Mouse (Mus musculus) liver, embryonic 14.5 days (tissue): ENCODE data around the gene Ppargc1a. TPM values are rescaled to one million over a fixed set of nuclear protein-coding genes. Genes with fewer than 3 reads are reported as not detected.

Experiments used
- ATAC-seq: fragments of 200-750 bp; cut with Nextera tagmentation; 2 replicates; pipeline ENCODE4 v1.8.0; 2017; ENCODE audit warnings: moderate number of reproducible peaks, mild to moderate bottlenecking, moderate library complexity; ENCODE audit not compliant: insufficient read depth
- DNase-seq, 3 experiments: peaks; one replicate each; pipeline ENCODE4 v3.0.0-alpha.2; 2012 to 2013; ENCODE audit warnings: low read depth in 3 of 3, low spot score in 3 of 3
- H3K27ac ChIP-seq: fragments of 300-500 bp; sonication (generic); 2 replicates; pipeline ENCODE4 v1.5.1; 2014; ENCODE audit warnings: moderate library complexity, mild to moderate bottlenecking, control low read depth, inconsistent platforms
- H3K27me3 ChIP-seq: fragments of 300-500 bp; sonication (generic); 2 replicates; pipeline ENCODE4 v1.6.1; 2014; ENCODE audit warnings: mild to moderate bottlenecking, low read length, moderate library complexity; ENCODE audit not compliant: control insufficient read depth, insufficient read depth
- H3K36me3 ChIP-seq: fragments of 300-500 bp; sonication (generic); replicated peaks from 2 replicates; pipeline ENCODE4 v1.6.1; 2014; ENCODE audit warnings: low read depth; ENCODE audit not compliant: control insufficient read depth, insufficient read depth
- H3K4me1 ChIP-seq, 2 experiments: fragments of 200-500 bp in 1 of 2; fragments of 300-500 bp in 1 of 2; sonication (generic) in 1 of 2; replicated peaks; 2 replicates each; pipeline ENCODE4 v1.6.1; 2012 to 2014; ENCODE audit warnings: antibody characterized with exemption in 1 of 2, inconsistent platforms in 1 of 2, low read length in 1 of 2; ENCODE audit not compliant: control insufficient read depth in 2 of 2, insufficient read depth in 2 of 2
- H3K4me2 ChIP-seq: fragments of 300-500 bp; sonication (generic); 2 replicates; pipeline ENCODE4 v1.6.1; 2014; ENCODE audit warnings: low read depth, mild to moderate bottlenecking, control low read depth, moderate library complexity
- H3K4me3 ChIP-seq, 2 experiments: fragments of 200-500 bp in 1 of 2; fragments of 300-500 bp in 1 of 2; sonication (generic) in 1 of 2; 2 replicates each; pipeline ENCODE4 v1.5.1; 2012 to 2014; ENCODE audit warnings: low read depth in 2 of 2, low read length in 2 of 2, mild to moderate bottlenecking in 2 of 2, control low read depth in 1 of 2, inconsistent platforms in 1 of 2, moderate library complexity in 1 of 2; ENCODE audit not compliant: insufficient read depth in 1 of 2
- H3K9ac ChIP-seq: fragments of 300-500 bp; sonication (generic); replicated peaks from 2 replicates; pipeline ENCODE4 v1.6.1; 2014; ENCODE audit warnings: mild to moderate bottlenecking, control low read depth, moderate library complexity
- H3K9me3 ChIP-seq: fragments of 300-500 bp; sonication (generic); 2 replicates; pipeline ENCODE4 v1.6.1; 2016; ENCODE audit warnings: low read length, mixed read lengths; ENCODE audit not compliant: control insufficient read depth
- CTCF ChIP-seq: IDR thresholded peaks from 2 replicates; pipeline ENCODE4 v1.5.1; 2016; ENCODE audit warnings: antibody characterized with exemption, low read depth, control low read depth
- EP300 ChIP-seq: IDR thresholded peaks from 2 replicates; pipeline ENCODE4 v1.6.1; 2016; ENCODE audit warnings: antibody characterized with exemption, low read depth
- WGBS: fragments of 180-500 bp; shearing (Covaris S2); extraction: QIAGEN DNeasy Blood & Tissue Kit; methylation state at CpG from one replicate; pipeline ENCODE4 v1.1.7; 2014; ENCODE audit not compliant: insufficient replicate concordance; 5-methylcytosine and 5-hydroxymethylcytosine counted together
- polyA plus RNA-seq, 2 experiments: library from polyadenylated mRNA; depleted of rRNA in 1 of 2; stranded (reverse) in 1 of 2; unstranded in 1 of 2; fragments of >200 nt; fragmentation: Nextera tagmentation in 1 of 2; extraction: Ambion mirVana in 1 of 2; gene quantifications; 2 replicates each; pipeline versions ENCODE4 v1.2.1 to v1.2.3; 2012 to 2014

Gene Ppargc1a
- polyA plus RNA-seq, 2 experiments: 0.99 to 1.9 TPM

DNA sequence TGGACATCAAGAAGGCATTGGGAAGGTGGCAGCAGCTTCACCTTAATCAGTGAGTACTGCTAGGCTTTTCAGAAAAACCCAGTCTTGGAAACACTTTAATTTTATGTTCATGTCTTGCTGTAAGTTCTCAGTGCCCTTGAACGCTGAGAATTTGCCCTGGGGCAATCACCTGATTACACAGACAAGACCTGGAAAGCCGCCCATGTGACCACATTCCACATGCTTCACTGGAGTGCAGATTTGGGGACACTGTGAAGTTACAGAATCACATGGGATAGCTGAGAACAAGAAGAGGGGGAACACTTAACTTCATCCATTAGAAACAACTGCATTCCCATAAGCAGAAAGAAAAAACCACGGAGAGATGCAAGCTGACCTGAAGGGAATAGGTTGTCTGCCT is 115.5 kb downstream of the Ppargc1a start:
- no peak for DNase-seq
- Histone ChIP-seq H3K4me3 (no peak overlapping the region), H3K27me3 (no peaks in the 10 kb centered on the region), H3K9me3 (no peaks in the 10 kb centered on the region), H3K36me3 (no peaks in the 10 kb centered on the region), H3K4me1 (no peaks in the 10 kb centered on the region; a peak in 1 of 4 replicates), H3K4me2 (no peak overlapping the region), H3K27ac (no peak overlapping the region), H3K9ac (no peak overlapping the region)
- no peak for ATAC-seq
- WGBS: 61% methylated on average over 3 of the region's 3 CpGs
- no peak for TF ChIP-seq CTCF
- TF ChIP-seq EP300: no peak

DNA sequence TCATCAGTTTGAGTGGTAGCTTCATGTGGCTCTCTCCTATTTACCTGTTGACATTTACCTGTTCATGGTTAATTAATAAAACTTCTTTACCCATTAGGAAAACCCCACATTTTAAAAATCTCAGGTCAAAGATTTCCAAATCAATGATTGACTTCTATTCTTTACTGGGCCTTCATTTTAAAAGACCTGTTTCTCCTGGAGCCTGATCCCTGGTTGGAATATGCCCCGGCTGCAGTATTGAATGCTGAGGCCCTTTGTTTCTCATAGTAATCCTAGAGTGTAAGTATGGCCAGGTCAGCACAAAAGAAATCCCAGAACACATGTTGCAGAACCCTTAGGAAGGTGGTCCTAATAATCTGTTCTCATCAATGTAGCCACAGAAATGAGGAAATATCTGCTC is 119.9 kb downstream of the Ppargc1a start:
- H3K27me3 ChIP-seq: no peaks in the 10 kb centered on the region
- no peak overlapping the region for H3K27ac ChIP-seq
- 63% methylated on average over 1 of the region's 1 CpGs for WGBS
- no peak overlapping the region for H3K4me3 ChIP-seq
- TF ChIP-seq EP300 (no peak), CTCF (no peak)
- DNase-seq: no peak
- H3K9me3 ChIP-seq: no peaks in the 10 kb centered on the region
- no peak overlapping the region for H3K9ac ChIP-seq
- H3K36me3 ChIP-seq: no peaks in the 10 kb centered on the region
- H3K4me1 ChIP-seq: no peaks in the 10 kb centered on the region; a peak in 1 of 4 replicates
- no peak for ATAC-seq
- H3K4me2 ChIP-seq: no peak overlapping the region

DNA sequence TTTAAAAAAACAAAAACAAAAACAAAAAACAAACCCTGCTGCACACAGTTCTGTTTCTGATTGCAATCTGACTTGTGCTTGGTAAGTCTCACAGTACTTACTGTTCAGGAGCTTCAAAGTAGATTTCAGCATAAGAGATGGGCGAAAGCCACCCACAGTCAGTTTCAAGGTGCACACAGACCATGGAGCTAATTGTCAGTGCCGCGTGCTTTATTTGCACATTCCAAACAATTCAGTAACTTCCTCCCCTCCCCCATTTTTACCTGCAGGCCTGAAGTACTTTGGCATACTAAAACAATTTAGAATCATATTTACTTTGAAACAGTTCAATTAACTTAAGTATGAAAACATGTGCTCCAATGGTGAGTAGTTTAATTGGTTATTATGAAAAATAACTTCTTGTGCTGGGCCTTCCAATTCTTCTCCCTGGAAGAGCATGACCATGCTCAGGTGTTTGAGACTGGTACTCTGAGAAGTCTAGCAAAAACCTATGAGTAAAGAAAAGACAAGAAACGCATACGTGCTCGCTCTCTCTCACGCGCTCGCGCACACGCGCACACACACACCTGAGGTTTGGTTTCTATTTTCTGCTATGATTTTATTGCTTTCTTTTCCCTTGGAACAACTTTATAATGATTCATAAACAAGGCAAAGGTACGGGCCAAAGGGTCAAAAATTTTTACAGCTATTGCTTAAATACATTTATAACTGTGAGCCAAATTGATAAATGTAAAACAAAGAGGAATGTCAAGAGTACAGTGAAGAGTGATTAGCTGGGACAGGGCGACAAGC is 121.0 kb downstream of the Ppargc1a start:
- no peaks in the 10 kb centered on the region; a peak in 1 of 4 replicates for H3K4me1 ChIP-seq
- H3K27me3 ChIP-seq: no peaks in the 10 kb centered on the region
- H3K9me3 ChIP-seq: no peaks in the 10 kb centered on the region
- ATAC-seq (no peak), DNase-seq (no peak)
- no peaks in the 10 kb centered on the region for H3K36me3 ChIP-seq
- H3K27ac ChIP-seq: no peak overlapping the region
- H3K4me2 ChIP-seq: no peak overlapping the region
- no peak overlapping the region for H3K4me3 ChIP-seq
- H3K9ac ChIP-seq: no peak overlapping the region
- no peak for TF ChIP-seq CTCF
- no peak for TF ChIP-seq EP300
- WGBS: 81% methylated on average over 14 of the region's 14 CpGs

DNA sequence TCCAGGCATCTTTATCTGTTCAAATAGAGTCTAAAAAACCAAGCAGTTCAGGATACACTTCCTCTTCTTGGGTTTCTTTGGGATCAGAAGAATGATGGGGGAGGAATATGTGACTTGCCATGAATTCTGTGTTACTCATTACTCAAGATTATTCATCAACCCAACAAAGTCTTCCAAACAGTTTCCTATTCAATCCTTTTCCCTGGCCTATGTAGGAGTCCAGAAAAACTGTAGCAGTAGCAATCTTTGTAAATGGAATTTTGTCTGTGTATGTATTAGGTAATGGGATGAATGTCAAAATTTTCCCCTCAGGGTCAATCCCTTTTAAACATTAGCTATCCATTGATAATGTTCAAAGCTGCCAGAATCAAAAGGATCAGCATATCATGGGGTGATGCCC is 121.8 kb downstream of the Ppargc1a start:
- no peaks in the 10 kb centered on the region; a peak in 1 of 4 replicates for H3K4me1 ChIP-seq
- H3K9me3 ChIP-seq: no peaks in the 10 kb centered on the region
- no peak overlapping the region for H3K4me3 ChIP-seq
- DNase-seq (no peak), ATAC-seq (no peak)
- no peaks in the 10 kb centered on the region for H3K27me3 ChIP-seq
- TF ChIP-seq CTCF (no peak), EP300 (no peak)
- no peak overlapping the region for H3K27ac ChIP-seq
- H3K4me2 ChIP-seq: no peak overlapping the region
- H3K36me3 ChIP-seq: no peaks in the 10 kb centered on the region
- H3K9ac ChIP-seq: no peak overlapping the region

- Histone ChIP-seq H3K27me3 (no peaks in the 10 kb centered on the region), H3K9me3 (no peaks in the 10 kb centered on the region), H3K9ac (no peak overlapping the region), H3K4me1 (no peaks in the 10 kb centered on the region), H3K4me3 (no peak overlapping the region), H3K27ac (no peak overlapping the region), H3K36me3 (no peaks in the 10 kb centered on the region), H3K4me2 (no peak overlapping the region)
- ATAC-seq (no peak), DNase-seq (no peak)
- 7% methylated on average over 4 of the region's 4 CpGs for WGBS
- TF ChIP-seq EP300: no peak
- TF ChIP-seq CTCF: no peak
These were observed 127.8 kb downstream of the Ppargc1a start for GRCm38 (mm10) chr5:51439773-51440172.
